Mouse (Mus musculus) olfactory bulb, adult 2 months (tissue): Measurements from ENCODE around the gene Rab39. TPM values are rescaled to one million over a fixed set of nuclear protein-coding genes. Genes with fewer than 3 reads are reported as not detected.

Source experiments
- H3K27ac ChIP-seq: fragments of 200-500 bp; 2 replicates; pipeline ENCODE4 v1.5.1; 2012; ENCODE audit warnings: low read depth, low read length; ENCODE audit not compliant: insufficient read depth
- H3K4me1 ChIP-seq: fragments of 200-500 bp; 2 replicates; pipeline ENCODE4 v1.6.1; 2012; ENCODE audit warnings: low read length; ENCODE audit not compliant: control insufficient read depth, insufficient read depth
- H3K4me3 ChIP-seq: fragments of 200-500 bp; 2 replicates; pipeline ENCODE4 v1.5.1; 2012; ENCODE audit warnings: mild to moderate bottlenecking, low read depth, low read length, moderate library complexity; ENCODE audit not compliant: insufficient read depth
- CTCF ChIP-seq: fragments of 200-500 bp; IDR thresholded peaks from 2 replicates; pipeline ENCODE4 v1.5.1; 2012; ENCODE audit warnings: low read depth, mild to moderate bottlenecking, low read length, moderate library complexity; ENCODE audit not compliant: insufficient read depth
- POLR2A ChIP-seq: fragments of 200-500 bp; IDR thresholded peaks from 2 replicates; pipeline ENCODE4 v1.6.1; 2012; ENCODE audit warnings: mild to moderate bottlenecking, low read depth, low read length, moderate library complexity; ENCODE audit not compliant: insufficient read depth
- WGBS: fragments of 180-500 bp; shearing (Covaris S2); methylation state at CpG from one replicate; pipeline ENCODE4 v1.1.7; 2018; 5-methylcytosine and 5-hydroxymethylcytosine counted together
- polyA plus RNA-seq: library from polyadenylated mRNA; stranded (reverse); fragments of >200 nt; gene quantifications from 2 replicates; pipeline ENCODE4 v1.2.4, GENCODE M21; 2012; ENCODE audit warnings: low replicate concordance; ENCODE audit not compliant: missing spikeins, insufficient read depth, insufficient read length

The Rab39 gene
- polyA plus RNA-seq, result not detected in 2 replicates

- Histone ChIP-seq H3K27ac (no peak within 1 kb of the TSS), H3K4me3 (peak within 1 kb of the TSS; percentile 63), H3K4me1 (peaks cover 3% of the 10 kb centered on the region; the same call in 1 of the 2 replicates)
- TF ChIP-seq CTCF (no peak), POLR2A (no peak)
- WGBS, result under 1% methylated on average over 49 of the region's 49 CpGs
Measured at GRCm38 (mm10) chr9:53705992-53706696, at the start of gene Rab39. Rab39 (minus strand) TSS chr9:53706232.

- TF ChIP-seq CTCF (no peak), POLR2A (no peak)
- H3K4me3 ChIP-seq, result no peak overlapping the region
Measured at GRCm38 (mm10) chr9:53754801-53755200, 48.8 kb upstream of the Rab39 start.

GRCm38 (mm10) chr9:53750899-53751298 is 44.9 kb upstream of the Rab39 start:
- no peak overlapping the region for H3K4me3 ChIP-seq
- no peak overlapping the region for H3K27ac ChIP-seq
- WGBS, result 65% methylated on average over 5 of the region's 5 CpGs
- TF ChIP-seq CTCF (no peak), POLR2A (no peak)
- no peaks in the 10 kb centered on the region for H3K4me1 ChIP-seq

More at GRCm38 (mm10) chr9:53754801-53755200, 48.8 kb upstream of the Rab39 start:
- no peak overlapping the region for H3K27ac ChIP-seq
- H3K4me1 ChIP-seq, result no peaks in the 10 kb centered on the region

DNA sequence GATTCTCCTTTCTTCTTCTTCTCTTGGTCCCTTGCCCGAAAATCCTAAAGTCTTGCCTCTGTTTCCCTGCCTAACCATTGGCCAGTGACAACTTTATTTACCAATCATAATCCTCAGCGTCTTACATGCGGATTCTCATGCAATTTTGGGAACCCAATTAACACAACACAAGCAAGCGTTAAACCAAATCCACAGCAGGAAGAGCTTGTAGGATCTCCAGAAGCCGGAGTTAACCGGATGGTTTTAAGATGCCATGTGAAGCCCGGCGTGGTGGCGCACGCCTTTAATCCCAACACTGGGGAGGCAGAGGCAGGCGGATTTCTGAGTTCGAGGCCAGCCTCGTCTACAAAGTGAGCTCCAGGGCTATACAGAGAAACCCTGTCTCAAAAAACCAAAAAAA is 44.4 kb upstream of the Rab39 start:
- Histone ChIP-seq H3K27ac (no peak overlapping the region), H3K4me3 (no peak overlapping the region), H3K4me1 (no peaks in the 10 kb centered on the region)
- no peak for TF ChIP-seq CTCF
- TF ChIP-seq POLR2A, result no peak
- 88% methylated on average over 13 of the region's 13 CpGs for WGBS

DNA sequence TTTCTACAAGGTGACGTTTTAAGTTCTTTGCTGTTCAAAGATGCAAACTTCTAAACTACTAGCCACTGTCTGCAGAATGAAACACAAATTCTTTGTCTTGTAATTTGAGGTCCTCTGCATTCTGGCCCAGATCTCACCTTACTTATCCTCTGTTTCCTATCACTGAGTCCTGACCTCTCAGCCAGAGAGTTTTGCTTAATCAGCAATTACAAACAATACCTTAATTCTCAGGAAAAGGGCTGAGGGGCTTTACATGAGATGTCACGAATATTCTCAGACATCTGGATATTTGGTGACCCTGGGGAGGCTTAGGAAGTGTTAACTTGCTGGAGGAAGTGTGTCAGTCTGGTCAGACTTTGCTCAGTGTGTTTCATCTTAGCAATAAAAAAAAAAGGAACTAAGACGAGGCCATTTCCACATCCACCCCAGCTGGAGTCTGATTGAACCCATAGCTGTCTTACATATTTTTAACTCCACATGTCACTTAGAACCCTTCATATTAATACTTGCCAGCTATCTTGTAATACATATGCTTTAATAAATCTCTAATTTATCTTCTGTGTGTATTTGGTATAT is 34.9 kb upstream of the Rab39 start:
- WGBS, result 64% methylated on average over 3 of the region's 3 CpGs
- H3K4me3 ChIP-seq, result no peak overlapping the region
- H3K27ac ChIP-seq, result no peak overlapping the region
- TF ChIP-seq POLR2A, result no peak
- H3K4me1 ChIP-seq, result no peaks in the 10 kb centered on the region

DNA sequence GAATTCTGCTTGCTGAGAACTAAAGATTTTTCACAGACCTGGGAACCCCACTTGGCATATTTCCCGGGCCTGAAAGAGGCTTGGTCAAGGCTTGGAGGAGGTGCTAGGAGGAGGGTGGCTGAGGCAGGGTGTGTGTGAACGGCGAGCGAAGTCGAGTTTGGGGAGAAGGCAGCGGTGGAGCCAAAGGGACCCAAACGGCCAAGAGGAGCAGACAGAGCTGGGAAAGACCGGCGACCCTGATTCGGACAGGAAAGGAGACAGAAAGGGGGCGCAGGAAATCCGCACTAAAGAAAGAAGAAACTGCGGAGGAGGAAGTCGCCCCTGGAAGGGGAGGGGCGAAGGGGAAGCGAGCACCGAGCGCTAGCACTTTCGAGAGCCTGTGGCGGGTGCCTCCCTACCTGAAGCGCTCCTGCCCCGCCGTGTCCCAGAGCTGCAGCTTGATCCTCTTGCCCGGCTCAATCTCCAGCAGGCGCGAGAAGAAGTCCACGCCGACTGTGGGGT is 491 bp downstream of the Rab39 start:
- no peak for TF ChIP-seq POLR2A
- TF ChIP-seq CTCF, result no peak
- H3K4me1 ChIP-seq, result peaks cover 3% of the 10 kb centered on the region; the same call in 1 of the 2 replicates
- no peak overlapping the region for H3K27ac ChIP-seq
- under 1% methylated on average over 28 of the region's 28 CpGs for WGBS
- peak overlapping the region; percentile 63 for H3K4me3 ChIP-seq

GRCm38 (mm10) chr9:53702991-53703390 is 3.0 kb downstream of the Rab39 start:
- no peak overlapping the region for H3K27ac ChIP-seq
- TF ChIP-seq CTCF (no peak), POLR2A (no peak)
- H3K4me1 ChIP-seq, result peaks cover 3% of the 10 kb centered on the region; the same call in 1 of the 2 replicates
- WGBS, result 98% methylated on average over 1 of the region's 1 CpGs
- no peak overlapping the region for H3K4me3 ChIP-seq

GRCm38 (mm10) chr9:53700496-53700895 is 5.5 kb downstream of the Rab39 start:
- H3K27ac ChIP-seq, result no peak overlapping the region
- H3K4me1 ChIP-seq, result no peaks in the 10 kb centered on the region
- no peak for TF ChIP-seq CTCF
- no peak for TF ChIP-seq POLR2A
- no peak overlapping the region for H3K4me3 ChIP-seq
- WGBS, result 71% methylated on average over 4 of the region's 4 CpGs

- TF ChIP-seq POLR2A (no peak), CTCF (no peak)
- Histone ChIP-seq H3K27ac (no peak overlapping the region), H3K4me1 (no peaks in the 10 kb centered on the region), H3K4me3 (no peak overlapping the region)
- WGBS, result 66% methylated on average over 5 of the region's 5 CpGs
Measured at GRCm38 (mm10) chr9:53695846-53696245, 10.2 kb downstream of the Rab39 start.
